Mouse (Mus musculus) bone marrow macrophage, adult 2 months (primary cell): ENCODE measurements around the gene Ciita.

Source experiments
- CTCF ChIP-seq: IDR thresholded peaks from 2 replicates; pipeline ENCODE4 v1.5.1; 2012; ENCODE audit warnings: low read depth, mild to moderate bottlenecking, low read length, moderate library complexity
- POLR2A ChIP-seq: IDR thresholded peaks from 2 replicates; pipeline ENCODE4 v1.6.1; 2012; ENCODE audit warnings: mild to moderate bottlenecking, low read depth, low read length, borderline replicate concordance

DNA sequence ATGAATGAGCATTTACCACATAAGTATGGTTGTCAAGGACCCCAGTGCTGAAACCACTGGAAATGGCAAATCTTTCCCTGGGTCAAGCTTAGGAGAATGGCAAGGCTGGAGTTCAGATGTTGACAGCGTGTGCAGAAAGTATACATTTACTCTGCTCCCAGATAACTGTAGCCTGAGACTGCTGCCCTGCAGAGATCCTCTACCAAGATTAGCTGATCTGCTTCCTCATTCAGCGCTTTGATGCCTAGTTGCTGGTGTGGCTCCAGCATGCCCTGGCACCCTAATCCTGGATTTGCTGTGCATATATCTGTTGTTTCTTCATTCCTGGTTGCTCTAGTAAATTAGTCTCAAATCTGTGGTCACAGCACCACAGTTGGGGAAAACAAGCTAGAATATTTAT is 74.0 kb downstream of the Ciita start:
- TF ChIP-seq CTCF (no peak), POLR2A (no peak)
